Mouse (Mus musculus) lung, postnatal 14 days (tissue): ENCODE measurements around the gene Myct1.

ENCODE experiments used
- DNase-seq: peaks from one replicate; pipeline ENCODE4 v3.0.0; 2021

Myct1 gene

GRCm38 (mm10) chr10:5593464-5593863, at the start of gene Myct1:
Myct1 (plus strand) TSS chr10:5593775.
- DNase-seq = no peak

GRCm38 (mm10) chr10:5546428-5546827, 47.1 kb upstream of the Myct1 start:
- no peak for DNase-seq

- no peak for DNase-seq
These were observed 45.8 kb upstream of the Myct1 start for GRCm38 (mm10) chr10:5547769-5548168.

- DNase-seq = no peak
These were observed 44.9 kb upstream of the Myct1 start for GRCm38 (mm10) chr10:5548651-5549050.

- DNase-seq = peak; percentile 24
These were observed 43.8 kb upstream of the Myct1 start for GRCm38 (mm10) chr10:5549871-5550167.

- peak; percentile 48 for DNase-seq
These were observed 43.2 kb upstream of the Myct1 start for GRCm38 (mm10) chr10:5550168-5551021.

GRCm38 (mm10) chr10:5551382-5551781, 42.2 kb upstream of the Myct1 start, which contains the start of gene Syne1:
Syne1 (minus strand) TSS chr10:5551482.
- no peak for DNase-seq

- peak; percentile 11 for DNase-seq
These were observed 38.6 kb upstream of the Myct1 start for GRCm38 (mm10) chr10:5554941-5555340.

- no peak for DNase-seq
These were observed 34.8 kb upstream of the Myct1 start for GRCm38 (mm10) chr10:5558808-5559207.

GRCm38 (mm10) chr10:5560526-5560925, 33.0 kb upstream of the Myct1 start:
- DNase-seq = no peak

GRCm38 (mm10) chr10:5561706-5562105, 31.9 kb upstream of the Myct1 start:
- DNase-seq = no peak

- DNase-seq = no peak
These were observed 24.6 kb upstream of the Myct1 start for GRCm38 (mm10) chr10:5568991-5569390.

- no peak for DNase-seq
These were observed 23.5 kb upstream of the Myct1 start for GRCm38 (mm10) chr10:5570059-5570458.

GRCm38 (mm10) chr10:5571332-5571731, 22.2 kb upstream of the Myct1 start:
- no peak for DNase-seq

- no peak for DNase-seq
These were observed 20.2 kb upstream of the Myct1 start for GRCm38 (mm10) chr10:5573328-5573727.

- no peak for DNase-seq
These were observed 2.5 kb upstream of the Myct1 start for GRCm38 (mm10) chr10:5591061-5591460.

GRCm38 (mm10) chr10:5591996-5592395, 1.6 kb upstream of the Myct1 start:
- peak; percentile 31 for DNase-seq

GRCm38 (mm10) chr10:5594457-5594856, 882 bp downstream of the Myct1 start:
- no peak for DNase-seq

- no peak for DNase-seq
These were observed 3.0 kb downstream of the Myct1 start for GRCm38 (mm10) chr10:5596559-5596958.

GRCm38 (mm10) chr10:5600123-5600522, 6.5 kb downstream of the Myct1 start:
- DNase-seq = peak; percentile 85

- DNase-seq = no peak
These were observed 9.9 kb downstream of the Myct1 start for GRCm38 (mm10) chr10:5603512-5603911.

- DNase-seq = no peak
These were observed 10.8 kb downstream of the Myct1 start for GRCm38 (mm10) chr10:5604371-5604770.

GRCm38 (mm10) chr10:5608874-5609273, 15.3 kb downstream of the Myct1 start:
- no peak for DNase-seq

- DNase-seq = no peak
These were observed 21.8 kb downstream of the Myct1 start for GRCm38 (mm10) chr10:5615186-5616040.
